Mouse (Mus musculus) hematopoietic stem cell, adult 5-6 weeks (primary cell): Measurements from ENCODE around the gene Osbpl10. TPM values are rescaled to one million over a fixed set of nuclear protein-coding genes. Genes with fewer than 3 reads are reported as not detected.
"Not testable (repeated sequence)": the region's sequence is repeated elsewhere in the genome, so short reads cannot be mapped to it uniquely, and the experiment has no call there.

Source experiments
- ATAC-seq, 2 experiments: fragments of 125-278 bp in 1 of 2; replicated peaks in 1 of 2; 2 replicates each; pipeline ENCODE4 v1.8.0; 2016 to 2017; ENCODE audit warnings: inconsistent platforms in 2 of 2, mild to moderate bottlenecking in 2 of 2, moderate number of reproducible peaks in 2 of 2, low read depth in 1 of 2, moderate TSS enrichment in 1 of 2; ENCODE audit not compliant: low FRiP score in 2 of 2, poor library complexity in 2 of 2, severe bottlenecking in 2 of 2, insufficient read depth in 1 of 2, low TSS enrichment in 1 of 2
- total RNA-seq: library from RNA; stranded (forward); fragments of 172-1452, 232-1000 nt; gene quantifications from 2 replicates; pipeline ENCODE4 v1.2.3, GENCODE M21; 2017

The Osbpl10 gene
- total RNA-seq, 1 experiment from 2014 or later: 0.69 TPM

DNA sequence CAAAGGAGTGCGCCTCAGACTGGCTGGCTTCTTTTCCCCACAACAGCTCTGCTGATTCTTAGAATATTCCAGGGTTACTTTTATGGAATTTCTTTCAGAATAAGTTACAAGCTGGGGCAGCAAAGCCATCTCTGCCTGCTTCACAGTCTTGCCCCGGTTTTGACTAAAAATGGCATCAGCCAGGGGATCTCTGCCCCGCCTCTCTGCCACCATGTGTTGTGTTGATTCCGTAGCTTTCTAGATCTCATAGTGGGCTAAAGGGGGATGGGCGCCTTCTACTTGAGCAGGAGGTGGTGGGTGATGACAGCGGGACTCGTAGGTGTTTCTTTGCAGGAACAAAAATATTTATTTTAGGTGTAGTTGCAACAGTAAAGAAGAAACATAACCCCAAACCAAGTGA lies 29.8 kb downstream of the Osbpl10 start:
- ATAC-seq: no peak

DNA sequence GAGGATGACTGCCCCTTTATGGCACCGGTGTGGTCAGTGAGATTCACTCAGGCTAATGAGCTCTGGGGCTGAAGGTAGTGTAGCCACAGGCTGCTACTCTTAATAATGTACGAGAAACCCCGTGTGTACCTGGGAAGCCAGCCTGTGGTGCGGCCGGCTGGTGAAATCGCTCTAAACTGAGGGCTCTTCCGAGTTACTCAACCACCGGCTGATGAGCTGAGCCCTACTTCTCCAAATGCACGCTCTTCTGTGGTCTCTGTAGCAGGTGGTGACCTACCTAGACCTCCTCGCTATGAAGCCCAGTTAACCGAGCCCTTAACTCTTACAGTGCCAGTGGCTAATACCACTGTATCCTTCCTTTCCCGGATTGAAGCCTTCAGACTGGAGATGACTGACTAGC lies 34.0 kb downstream of the Osbpl10 start:
- peak; percentile 49 to 64; a peak in 2 of 4 replicates for ATAC-seq

DNA sequence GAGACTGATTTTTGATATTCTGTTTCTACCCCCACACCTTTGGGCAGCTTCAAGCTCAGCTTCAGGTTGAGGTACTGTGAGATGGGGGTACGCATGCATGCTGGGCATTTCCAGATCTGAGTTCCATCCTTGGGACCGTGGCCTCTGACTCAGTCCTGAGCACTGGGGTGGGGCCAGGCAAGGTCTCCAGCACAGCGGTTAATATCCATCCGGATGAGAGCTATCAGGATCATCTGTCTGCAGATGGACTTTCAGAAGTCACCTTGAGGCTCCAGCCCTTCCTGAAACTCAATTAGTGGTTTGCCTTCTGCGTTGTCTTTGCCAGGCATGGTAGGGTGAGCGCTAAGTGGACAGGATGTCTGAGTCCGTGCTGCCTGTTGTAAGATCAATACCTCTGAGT lies 41.8 kb downstream of the Osbpl10 start:
- ATAC-seq: no peak

DNA sequence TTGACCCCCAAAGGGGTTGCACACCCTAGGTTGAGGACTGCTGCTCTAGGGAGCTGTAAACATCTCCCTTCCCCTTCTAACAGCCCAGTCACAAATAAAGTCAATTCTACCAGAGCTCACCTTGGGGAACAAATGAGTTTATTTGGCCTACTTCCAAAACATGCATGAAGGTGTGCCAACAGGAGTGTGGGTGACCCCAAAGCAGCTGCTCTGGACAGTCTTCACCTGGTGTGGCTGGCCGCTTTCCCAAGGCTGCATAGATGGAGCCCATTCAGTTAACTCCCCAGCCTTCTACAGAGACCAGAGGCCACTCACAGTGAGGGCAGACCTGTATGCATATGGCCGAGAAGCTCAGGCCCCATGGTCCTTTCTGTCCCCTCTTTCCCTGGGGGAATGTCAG lies 43.0 kb downstream of the Osbpl10 start:
- ATAC-seq: no peak

DNA sequence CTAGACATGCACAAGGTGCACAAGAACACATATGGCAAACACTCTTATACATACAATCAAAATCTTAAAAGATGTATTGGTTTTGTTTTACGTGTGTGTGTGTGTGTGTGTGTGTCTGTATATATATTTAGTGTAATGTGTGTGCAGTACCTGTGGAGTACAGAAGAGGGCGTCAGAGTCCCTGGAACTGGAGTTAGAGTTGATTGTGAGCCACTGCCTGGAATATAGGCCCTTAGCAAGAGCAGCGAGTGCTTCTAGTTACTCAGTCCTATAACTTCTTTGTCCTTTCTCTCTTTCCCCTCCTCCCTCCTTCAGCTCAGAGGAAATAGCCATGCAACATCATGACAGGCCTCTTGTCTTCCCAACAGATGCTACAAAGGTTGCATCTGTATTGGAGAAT lies 44.8 kb downstream of the Osbpl10 start:
- ATAC-seq: no peak

DNA sequence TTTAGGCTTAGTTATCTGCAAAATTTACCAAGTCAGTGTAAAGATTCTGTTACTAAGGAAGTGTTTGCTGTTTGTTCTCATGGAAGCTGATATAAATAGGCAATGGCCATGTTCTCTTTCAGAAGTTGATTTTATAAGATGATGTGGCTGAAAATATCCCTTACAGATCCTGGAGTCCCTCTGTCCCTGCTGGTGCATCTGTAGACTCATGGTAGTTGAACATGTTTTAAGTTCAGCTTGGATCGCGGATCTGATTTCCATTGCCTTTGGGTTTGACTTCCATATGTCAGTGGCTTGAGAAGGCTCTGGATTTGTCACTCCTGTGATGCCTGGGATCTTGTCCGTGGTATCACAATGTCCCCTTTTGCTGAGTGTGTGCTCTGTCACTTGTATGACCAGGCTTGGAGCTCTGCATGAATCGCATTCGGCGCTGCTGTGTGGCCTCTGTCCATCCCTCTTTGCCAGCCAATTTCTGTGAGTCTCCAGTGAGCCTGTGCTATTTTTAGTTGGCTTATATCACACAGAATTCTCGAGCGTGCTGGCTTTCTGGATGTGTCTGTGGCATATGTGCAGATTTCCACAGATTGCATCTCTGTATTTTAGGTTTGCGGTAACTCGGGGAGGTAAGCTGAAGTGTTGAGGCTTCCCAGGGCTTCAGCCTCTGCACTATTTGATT lies 45.5 kb downstream of the Osbpl10 start:
- no peak for ATAC-seq

DNA sequence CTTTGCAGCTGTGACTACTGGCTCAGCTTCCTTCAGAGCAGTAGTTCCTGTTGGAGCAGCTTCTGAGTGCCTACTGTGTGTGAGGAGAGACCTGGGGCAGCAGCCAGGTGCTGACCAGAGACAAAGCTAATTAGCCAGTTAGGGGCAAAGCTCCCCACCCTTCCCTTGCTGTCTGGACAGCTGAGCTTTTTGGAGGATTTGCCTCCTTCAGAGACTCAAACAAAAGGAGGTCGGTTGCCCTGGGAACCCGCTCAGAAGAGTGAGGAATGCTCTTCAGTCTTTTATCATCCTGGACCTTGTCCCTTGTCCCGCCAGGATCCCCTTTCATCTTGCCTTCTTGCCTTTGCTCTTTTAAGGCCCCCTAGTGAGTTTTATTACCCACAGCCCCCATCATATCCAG lies 50.9 kb downstream of the Osbpl10 start:
- no peak for ATAC-seq

DNA sequence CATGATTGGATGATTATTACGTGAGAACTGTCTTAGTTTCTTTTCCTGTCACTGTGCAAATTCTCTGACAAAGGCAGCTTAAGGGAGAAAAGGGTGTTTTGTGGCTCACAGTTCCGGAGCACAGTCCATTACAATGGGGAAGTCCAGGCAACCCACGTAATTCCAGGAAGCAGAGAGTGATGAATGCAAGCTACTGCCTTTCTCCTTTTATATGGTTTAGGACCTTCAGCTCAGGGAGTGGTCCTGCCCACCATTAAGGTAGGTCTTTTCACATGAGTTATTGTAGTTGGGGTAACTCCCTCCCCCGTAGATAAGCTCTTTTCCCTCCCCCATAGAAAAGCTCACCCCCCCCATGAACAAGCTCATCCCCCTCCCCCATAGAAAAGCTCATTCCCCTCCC lies 52.2 kb downstream of the Osbpl10 start:
- ATAC-seq: no peak

DNA sequence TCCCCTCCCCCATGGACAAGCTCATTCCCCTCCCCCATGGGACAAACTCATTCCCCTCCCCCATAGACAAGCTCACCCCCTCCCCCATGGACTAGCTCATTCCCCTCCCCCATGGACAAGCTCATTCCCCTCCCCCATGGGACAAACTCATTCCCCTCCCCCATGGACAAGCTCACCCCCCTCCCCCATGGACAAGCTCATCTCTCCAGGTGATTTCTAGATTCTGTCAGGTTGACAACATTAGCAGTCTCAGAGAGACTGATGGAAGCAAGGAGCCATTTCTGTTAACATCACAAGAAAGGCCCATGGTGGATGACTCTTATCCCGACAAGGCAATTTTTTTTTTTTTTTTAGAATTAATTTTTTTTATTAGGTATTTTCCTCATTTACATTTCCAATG lies 52.7 kb downstream of the Osbpl10 start:
- ATAC-seq: not testable (repeated sequence)

DNA sequence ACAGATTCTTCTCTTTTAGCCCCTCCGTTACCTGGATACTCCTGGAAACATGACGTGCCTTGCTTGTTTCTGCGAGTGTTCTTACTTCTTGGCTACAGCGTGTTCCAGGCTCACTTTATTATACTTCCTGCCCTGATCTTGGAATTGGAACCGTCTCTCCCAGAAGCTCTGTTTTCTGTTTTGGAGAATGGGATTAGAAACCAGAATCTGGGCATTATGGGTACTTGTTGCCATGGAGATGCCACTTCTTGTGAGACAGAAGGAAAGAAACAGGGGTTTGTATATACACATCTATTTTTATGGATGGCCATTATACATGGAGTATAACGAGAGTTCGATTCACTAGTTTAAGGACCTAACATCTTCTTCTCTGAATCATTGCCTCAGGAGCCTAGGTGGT lies 54.4 kb downstream of the Osbpl10 start:
- no peak for ATAC-seq

DNA sequence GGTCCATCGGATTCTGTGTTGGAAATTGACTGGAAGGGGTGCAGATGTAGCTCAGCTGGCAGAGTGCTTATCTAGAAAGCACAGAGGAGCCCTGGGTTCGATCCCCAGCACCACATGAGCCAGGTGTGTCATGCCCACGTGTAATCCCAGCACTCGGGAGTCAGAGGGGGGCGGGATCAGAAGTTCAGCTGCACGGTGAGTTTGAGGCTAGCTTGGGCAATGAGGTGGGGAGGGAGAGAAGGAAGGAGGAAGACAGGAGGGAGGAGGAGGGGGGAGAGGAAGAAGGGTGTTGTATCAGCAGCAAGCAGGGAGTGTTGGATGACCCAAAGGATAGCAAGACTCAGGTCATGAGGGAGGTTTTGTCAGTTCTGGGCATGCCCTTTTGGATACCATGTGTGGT lies 55.9 kb downstream of the Osbpl10 start:
- ATAC-seq: no peak

DNA sequence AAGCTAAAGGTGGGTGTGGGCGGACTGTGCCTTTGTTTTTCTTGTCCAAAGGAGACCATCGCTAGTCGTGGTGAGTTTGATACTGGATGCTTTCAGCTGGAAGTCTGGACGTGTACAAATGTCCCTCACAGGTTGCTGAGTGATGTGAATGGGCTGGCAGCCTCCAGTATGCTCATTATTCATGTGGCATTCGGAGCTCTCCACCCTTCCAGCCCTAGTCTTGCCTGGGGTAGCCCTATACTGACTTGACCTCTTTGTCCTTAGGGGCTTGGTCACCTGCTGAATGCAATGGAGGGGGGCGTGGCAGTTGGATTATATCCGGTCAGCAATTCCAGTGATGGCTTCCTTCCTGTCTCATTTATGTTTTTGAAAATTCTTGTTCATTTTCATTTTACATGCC lies 56.4 kb downstream of the Osbpl10 start:
- ATAC-seq: no peak

DNA sequence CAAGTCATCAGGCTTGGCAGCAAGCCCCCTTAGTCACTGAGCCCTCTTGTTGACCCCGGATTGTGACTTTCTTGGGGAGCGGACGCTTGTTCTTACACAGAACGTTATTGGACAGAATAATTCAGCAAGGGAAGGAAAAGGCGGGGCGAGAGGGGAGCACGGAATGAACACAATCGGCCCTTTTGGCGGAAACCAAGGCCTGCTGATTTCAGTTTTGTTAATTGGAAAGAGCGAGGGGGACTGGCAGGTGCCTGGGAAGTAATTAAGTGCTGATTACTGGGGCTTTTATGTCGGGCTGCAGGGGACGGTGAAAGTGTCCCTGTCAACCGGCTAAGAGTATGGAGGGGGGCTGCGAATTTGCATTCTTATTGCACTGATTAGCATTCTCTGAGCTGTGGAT lies 59.8 kb downstream of the Osbpl10 start:
- ATAC-seq: no peak

DNA sequence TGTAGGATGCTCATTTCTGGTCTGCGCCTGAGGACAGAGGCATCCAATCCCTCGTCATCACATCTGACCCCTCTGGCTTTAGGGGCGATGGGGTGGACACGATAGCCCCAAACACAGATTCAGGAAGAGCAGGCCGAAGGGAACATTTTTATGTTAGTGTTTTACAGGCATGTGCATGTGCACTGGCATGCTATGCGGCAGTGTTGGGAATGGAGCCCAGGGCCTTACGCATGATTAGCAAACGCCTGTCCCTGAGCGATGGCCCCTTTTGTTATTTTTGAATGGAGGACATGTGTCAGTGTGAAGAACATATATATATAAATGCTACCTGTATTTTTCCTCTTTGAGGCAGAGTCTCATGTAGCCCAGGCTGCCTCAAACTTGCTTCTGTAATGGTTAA lies 60.3 kb downstream of the Osbpl10 start:
- no peak for ATAC-seq

DNA sequence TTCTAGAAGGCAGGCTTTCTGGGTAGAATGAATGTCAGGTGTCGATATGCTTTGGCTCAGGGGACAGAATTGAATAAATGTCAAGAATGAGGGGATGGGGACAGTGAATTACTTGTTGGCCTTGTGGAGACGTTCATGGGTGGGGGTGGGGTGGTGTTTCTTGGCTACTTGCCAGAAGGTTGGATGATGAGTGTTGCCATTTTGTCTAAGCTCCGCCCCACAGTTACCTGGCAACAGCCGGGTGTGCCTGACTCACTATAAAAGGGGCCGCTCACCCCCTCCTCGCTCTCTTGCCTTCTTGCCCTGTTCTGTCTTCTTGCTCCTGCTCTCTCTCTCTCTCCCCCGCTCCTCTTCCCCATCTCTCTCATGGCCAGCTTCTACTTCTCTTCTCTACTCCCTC lies 60.9 kb downstream of the Osbpl10 start:
- ATAC-seq: no peak

DNA sequence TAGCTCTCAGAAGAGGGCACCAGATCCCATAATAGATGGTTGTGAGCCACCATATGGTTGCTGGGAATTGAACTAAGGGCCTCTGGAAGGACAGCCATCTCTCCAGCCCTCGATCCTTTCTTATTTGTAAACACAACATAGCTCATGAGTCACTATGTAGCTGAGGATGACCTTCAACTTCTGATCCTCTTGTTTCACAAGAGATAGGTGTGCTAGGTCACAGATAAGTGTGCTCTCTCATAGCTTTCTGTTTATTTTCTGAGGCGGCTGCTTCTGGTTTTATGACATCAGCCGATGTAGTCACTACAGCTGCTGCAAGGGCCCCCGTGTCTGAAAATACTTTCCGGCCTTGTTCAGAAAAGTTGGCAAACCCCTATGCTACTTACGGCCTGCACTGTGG lies 64.2 kb downstream of the Osbpl10 start:
- no peak for ATAC-seq

DNA sequence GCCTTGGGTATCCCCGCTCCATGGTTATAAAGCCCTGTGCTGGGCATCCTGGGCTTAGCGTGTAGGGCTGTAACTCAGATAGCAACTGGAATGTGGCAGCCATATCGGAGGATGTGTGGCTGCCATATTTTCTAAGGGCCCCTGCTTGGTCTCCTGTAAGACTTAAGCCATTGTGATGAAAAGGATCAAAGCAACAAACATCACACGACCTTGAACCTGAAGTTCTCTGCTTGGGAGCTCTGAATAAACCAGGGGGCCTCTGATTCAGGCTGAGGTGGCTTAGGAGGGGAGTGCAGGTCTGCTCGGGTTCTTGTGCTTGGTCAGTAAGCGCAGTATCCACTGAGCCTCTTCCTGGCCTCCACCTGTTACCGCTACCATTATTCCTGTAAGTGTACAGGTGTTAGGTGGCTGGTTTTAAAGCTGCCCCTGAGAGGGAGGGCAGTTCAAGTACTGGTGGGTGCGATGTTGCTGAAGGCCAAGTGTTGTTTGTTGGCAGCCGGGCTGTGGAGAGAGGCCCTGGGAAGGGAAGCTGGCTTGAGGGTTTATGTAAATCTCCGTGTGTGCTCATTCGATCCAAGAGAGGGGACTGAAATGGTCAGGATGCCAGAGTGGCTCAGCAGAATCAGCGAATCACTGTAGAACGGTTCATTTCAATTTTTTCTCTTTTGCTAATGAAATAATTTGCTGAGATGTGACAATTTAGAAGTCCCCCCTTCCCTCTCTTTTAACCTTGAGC lies 64.8 kb downstream of the Osbpl10 start:
- ATAC-seq: no peak

DNA sequence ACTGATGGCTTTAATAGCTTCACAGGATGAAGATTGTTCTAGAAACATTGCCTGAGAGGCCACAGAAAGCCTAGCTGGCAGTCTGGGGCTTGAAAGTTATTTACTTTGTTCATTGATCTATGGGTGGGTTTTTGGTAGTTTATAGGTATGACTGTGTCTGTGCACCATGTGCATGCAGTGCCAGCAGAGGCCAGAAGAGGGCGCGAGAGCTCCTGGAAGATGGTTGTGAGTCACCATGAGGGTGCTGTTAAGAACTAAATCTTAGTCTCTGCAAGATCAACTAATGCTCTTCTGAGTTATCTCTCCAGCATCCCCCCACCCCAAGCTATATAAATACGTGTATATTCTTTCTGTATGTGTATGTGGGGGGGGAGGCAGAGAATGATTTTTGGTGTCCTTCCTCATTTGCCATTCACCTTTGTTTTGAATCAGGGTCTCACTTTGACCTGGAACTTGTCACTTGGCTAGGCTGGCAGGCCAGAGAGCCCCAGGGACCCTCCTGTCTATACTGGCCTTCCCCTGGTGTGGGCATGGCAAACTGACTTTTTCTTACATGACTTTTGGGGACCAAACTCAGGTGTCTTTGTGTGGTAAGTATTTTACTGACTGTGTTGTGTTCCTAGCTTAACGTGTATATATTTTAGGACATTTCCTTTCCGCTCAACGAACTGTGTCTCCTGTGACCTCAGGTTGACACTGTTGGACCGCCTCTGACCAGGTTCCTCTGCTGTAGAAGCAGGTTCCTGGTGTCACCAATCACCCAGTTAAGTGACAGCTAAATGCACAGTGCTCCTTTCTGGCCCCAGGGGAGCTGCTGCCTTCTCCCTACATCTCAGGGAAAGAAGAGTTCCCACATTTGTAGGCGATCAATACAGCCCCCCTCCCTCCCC lies 65.8 kb downstream of the Osbpl10 start:
- ATAC-seq: no peak
